Mouse (Mus musculus) lung, embryonic 16.5 days (tissue): ENCODE results near the gene A630095N17Rik. TPM values are rescaled to one million over a fixed set of nuclear protein-coding genes. Genes with fewer than 3 reads are reported as not detected.
A peak's percentile ranks its signal among the peaks of the same experiment; 100 is the strongest.

ENCODE experiments used
- ATAC-seq: fragments of 200-750 bp; cut with Nextera tagmentation; 2 replicates; pipeline ENCODE4 v1.8.0; 2017; ENCODE audit warnings: low read depth, mild to moderate bottlenecking, moderate library complexity
- H3K27ac ChIP-seq: fragments of 300-500 bp; sonication (generic); 2 replicates; pipeline ENCODE4 v1.5.1; 2014; ENCODE audit warnings: mild to moderate bottlenecking, control low read depth, low read length
- H3K27me3 ChIP-seq: fragments of 300-500 bp; sonication (generic); 2 replicates; pipeline ENCODE4 v1.6.1; 2014; ENCODE audit warnings: low read depth, low read length, mixed read lengths; ENCODE audit not compliant: control insufficient read depth, insufficient read depth
- H3K36me3 ChIP-seq: fragments of 300-500 bp; sonication (generic); 2 replicates; pipeline ENCODE4 v1.6.1; 2014; ENCODE audit warnings: low read length; ENCODE audit not compliant: control insufficient read depth, insufficient read depth
- H3K4me1 ChIP-seq: fragments of 300-500 bp; sonication (generic); replicated peaks from 2 replicates; pipeline ENCODE4 v1.6.1; 2014; ENCODE audit warnings: low read length, mixed read lengths; ENCODE audit not compliant: control insufficient read depth, insufficient read depth
- H3K4me2 ChIP-seq: fragments of 300-500 bp; sonication (generic); 2 replicates; pipeline ENCODE4 v1.6.1; 2014; ENCODE audit warnings: low read depth, low read length, control low read depth
- H3K4me3 ChIP-seq: fragments of 300-500 bp; sonication (generic); 2 replicates; pipeline ENCODE4 v1.5.1; 2014; ENCODE audit warnings: mild to moderate bottlenecking, low read length, control low read depth
- H3K9ac ChIP-seq: fragments of 300-500 bp; sonication (generic); 2 replicates; pipeline ENCODE4 v1.6.1; 2014; ENCODE audit warnings: low read length, control low read depth
- H3K9me3 ChIP-seq: fragments of 300-500 bp; sonication (generic); 2 replicates; pipeline ENCODE4 v1.6.1; 2016; ENCODE audit warnings: low read length; ENCODE audit not compliant: control insufficient read depth
- WGBS: fragments of 180-500 bp; shearing (Covaris S2); extraction: QIAGEN DNeasy Blood & Tissue Kit; methylation state at CpG from one replicate; pipeline ENCODE4 v1.1.7; 2014; 5-methylcytosine and 5-hydroxymethylcytosine counted together
- polyA plus RNA-seq: library from polyadenylated mRNA; unstranded; fragments of >200 nt; fragmentation: Nextera tagmentation; extraction: Ambion mirVana; gene quantifications from 2 replicates; pipeline ENCODE4 v1.2.1, GENCODE M21; 2015

Gene A630095N17Rik
- not detected in 2 replicates for polyA plus RNA-seq

- Histone ChIP-seq H3K27ac (no peak within 1 kb of the TSS), H3K27me3 (no peaks in the 10 kb centered on the region), H3K4me2 (no peak within 1 kb of the TSS), H3K9ac (no peak within 1 kb of the TSS), H3K36me3 (no peaks in the 10 kb centered on the region), H3K4me3 (no peak within 1 kb of the TSS), H3K4me1 (peaks cover 6% of the 10 kb centered on the region; the same call in 1 of the 2 replicates), H3K9me3 (no peaks in the 10 kb centered on the region)
- 52% methylated on average over 5 of the region's 5 CpGs for WGBS
- no peak for ATAC-seq
Measured at GRCm38 (mm10) chr1:75231664-75232152, at the start of gene A630095N17Rik. Gene A630095N17Rik, minus strand, starts transcription at chr1:75232102.

GRCm38 (mm10) chr1:75278228-75278627 lies 46.3 kb upstream of the A630095N17Rik start, which contains the start of gene Resp18:
Gene Resp18, minus strand, starts transcription at chr1:75278415.
- Histone ChIP-seq H3K4me2 (no peak within 1 kb of the TSS), H3K9ac (no peak within 1 kb of the TSS), H3K9me3 (no peaks in the 10 kb centered on the region), H3K36me3 (no peaks in the 10 kb centered on the region), H3K27me3 (peaks cover 12% of the 10 kb centered on the region), H3K4me1 (no peaks in the 10 kb centered on the region), H3K4me3 (no peak within 1 kb of the TSS), H3K27ac (no peak within 1 kb of the TSS)
- 7% methylated on average over 13 of the region's 13 CpGs for whole genome bisulfite sequencing
- no peak for ATAC-seq

- Histone ChIP-seq H3K36me3 (no peaks in the 10 kb centered on the region), H3K9ac (no peak overlapping the region), H3K4me3 (no peak overlapping the region), H3K27me3 (peaks cover 12% of the 10 kb centered on the region), H3K4me2 (no peak overlapping the region), H3K9me3 (no peaks in the 10 kb centered on the region), H3K27ac (no peak overlapping the region), H3K4me1 (no peaks in the 10 kb centered on the region)
- 7% methylated on average over 23 of the region's 23 CpGs for WGBS
- ATAC-seq, result 0 out of 2 replicates have a peak, but pooled peaks have one; percentile 23
Measured at GRCm38 (mm10) chr1:75277195-75278188, 45.6 kb upstream of the A630095N17Rik start.

GRCm38 (mm10) chr1:75264091-75264880 lies 32.4 kb upstream of the A630095N17Rik start, which contains the start of gene Ptprn:
Gene Ptprn, minus strand, starts transcription at chr1:75264502.
- Histone ChIP-seq H3K9me3 (no peaks in the 10 kb centered on the region), H3K27ac (no peak within 1 kb of the TSS), H3K4me2 (no peak within 1 kb of the TSS), H3K9ac (no peak within 1 kb of the TSS), H3K36me3 (no peaks in the 10 kb centered on the region), H3K27me3 (peaks cover 23% of the 10 kb centered on the region), H3K4me1 (0 out of 2 replicates have a peak, but pooled peaks cover 2% of the 10 kb centered on the region), H3K4me3 (no peak within 1 kb of the TSS)
- 17% methylated on average over 24 of the region's 32 CpGs for WGBS
- no peak for ATAC-seq

- ATAC-seq, result peak; percentile 36; the same call in 1 of the 2 replicates
- 0 out of 2 replicates have a peak, but pooled peaks cover 2% of the 10 kb centered on the region for H3K4me1 ChIP-seq
- no peak overlapping the region for H3K4me2 ChIP-seq
- 1% methylated on average over 40 of the region's 40 CpGs for WGBS
- no peaks in the 10 kb centered on the region for H3K9me3 ChIP-seq
- no peak overlapping the region for H3K9ac ChIP-seq
- no peak overlapping the region for H3K4me3 ChIP-seq
- H3K36me3 ChIP-seq, result no peaks in the 10 kb centered on the region
- peaks cover 23% of the 10 kb centered on the region for H3K27me3 ChIP-seq
- no peak overlapping the region for H3K27ac ChIP-seq
Measured at GRCm38 (mm10) chr1:75262969-75263951, 31.4 kb upstream of the A630095N17Rik start.

GRCm38 (mm10) chr1:75261278-75261677 lies 29.4 kb upstream of the A630095N17Rik start:
- Histone ChIP-seq H3K27ac (no peak overlapping the region), H3K4me1 (0 out of 2 replicates have a peak, but pooled peaks cover 2% of the 10 kb centered on the region), H3K9ac (no peak overlapping the region), H3K9me3 (no peaks in the 10 kb centered on the region), H3K4me3 (no peak overlapping the region), H3K27me3 (peaks cover 23% of the 10 kb centered on the region), H3K36me3 (no peaks in the 10 kb centered on the region), H3K4me2 (no peak overlapping the region)
- ATAC-seq, result no peak

GRCm38 (mm10) chr1:75255516-75256046 lies 23.7 kb upstream of the A630095N17Rik start:
- Histone ChIP-seq H3K27me3 (no peaks in the 10 kb centered on the region), H3K4me2 (no peak overlapping the region), H3K4me3 (no peak overlapping the region), H3K9ac (no peak overlapping the region), H3K9me3 (no peaks in the 10 kb centered on the region), H3K4me1 (0 out of 2 replicates have a peak, but pooled peaks cover 2% of the 10 kb centered on the region), H3K27ac (no peak overlapping the region), H3K36me3 (no peaks in the 10 kb centered on the region)
- no peak for ATAC-seq
- WGBS, result 46% methylated on average over 10 of the region's 10 CpGs

- no peak for ATAC-seq
- 0 out of 2 replicates have a peak, but pooled peaks cover 2% of the 10 kb centered on the region for H3K4me1 ChIP-seq
- H3K4me2 ChIP-seq, result no peak overlapping the region
- H3K4me3 ChIP-seq, result no peak overlapping the region
- H3K9me3 ChIP-seq, result no peaks in the 10 kb centered on the region
- H3K27ac ChIP-seq, result no peak overlapping the region
- no peaks in the 10 kb centered on the region for H3K27me3 ChIP-seq
- WGBS, result 66% methylated on average over 8 of the region's 8 CpGs
- H3K9ac ChIP-seq, result no peak overlapping the region
- H3K36me3 ChIP-seq, result no peaks in the 10 kb centered on the region
Measured at GRCm38 (mm10) chr1:75254625-75255013, 22.7 kb upstream of the A630095N17Rik start.
